Mouse (Mus musculus): Measurements from ENCODE around the gene Olfr1337. TPM values are rescaled to one million over a fixed set of nuclear protein-coding genes. Genes with fewer than 3 reads are reported as not detected.

The Olfr1337 gene
- not detected for polyA plus RNA-seq (2015; fragmentation: Illumina TruSeq; extraction: RNeasy Lipid Tissue Mini Kit (QIAGEN cat#74804); ENCODE audit: insufficient read depth, low read depth, low replicate concordance)

GRCm38 (mm10) chr4:118782486-118782885, at the start of gene Olfr1337:
Gene Olfr1337, minus strand, starts transcription at chr4:118782586.

GRCm38 (mm10) chr4:118809844-118810243, 27.5 kb upstream of the Olfr1337 start, which contains the start of gene Olfr1335:
Gene Olfr1335, minus strand, starts transcription at chr4:118809944.

GRCm38 (mm10) chr4:118758637-118759036, 23.7 kb downstream of the Olfr1337 start, which contains the start of gene Olfr1338:
Gene Olfr1338, minus strand, starts transcription at chr4:118758737.

GRCm38 (mm10) chr4:118731875-118732274, 50.5 kb downstream of the Olfr1337 start, which contains the start of gene Olfr1339:
Gene Olfr1339, plus strand, starts transcription at chr4:118732175.

Other genes with a start within 250 kb of the Olfr1337 start
- 5.4 TPM for gene Tmem125, start 238.5 kb downstream of the Olfr1337 start, polyA plus RNA-seq (2015; fragmentation: Illumina TruSeq; extraction: RNeasy Lipid Tissue Mini Kit (QIAGEN cat#74804); ENCODE audit: insufficient read depth, low read depth, low replicate concordance)
- gene Cfap57, start 161.8 kb downstream of the Olfr1337 start, polyA plus RNA-seq (2015; fragmentation: Illumina TruSeq; extraction: RNeasy Lipid Tissue Mini Kit (QIAGEN cat#74804); ENCODE audit: insufficient read depth, low read depth, low replicate concordance) = not detected
- gene Ebna1bp2, start 161.8 kb downstream of the Olfr1337 start, polyA plus RNA-seq (2015; fragmentation: Illumina TruSeq; extraction: RNeasy Lipid Tissue Mini Kit (QIAGEN cat#74804); ENCODE audit: insufficient read depth, low read depth, low replicate concordance) = 8.0 TPM
- gene Olfr62, start 123.6 kb downstream of the Olfr1337 start, polyA plus RNA-seq (2015; fragmentation: Illumina TruSeq; extraction: RNeasy Lipid Tissue Mini Kit (QIAGEN cat#74804); ENCODE audit: insufficient read depth, low read depth, low replicate concordance) = not detected
- not detected for gene Olfr1342, start 89.8 kb downstream of the Olfr1337 start, polyA plus RNA-seq (2015; fragmentation: Illumina TruSeq; extraction: RNeasy Lipid Tissue Mini Kit (QIAGEN cat#74804); ENCODE audit: insufficient read depth, low read depth, low replicate concordance)
- gene Olfr1341, start 79.1 kb downstream of the Olfr1337 start, polyA plus RNA-seq (2015; fragmentation: Illumina TruSeq; extraction: RNeasy Lipid Tissue Mini Kit (QIAGEN cat#74804); ENCODE audit: insufficient read depth, low read depth, low replicate concordance) = not detected
- not detected for gene Olfr1340, start 62.4 kb downstream of the Olfr1337 start, polyA plus RNA-seq (2015; fragmentation: Illumina TruSeq; extraction: RNeasy Lipid Tissue Mini Kit (QIAGEN cat#74804); ENCODE audit: insufficient read depth, low read depth, low replicate concordance)
- not detected for gene Olfr1339, start 50.4 kb downstream of the Olfr1337 start, polyA plus RNA-seq (2015; fragmentation: Illumina TruSeq; extraction: RNeasy Lipid Tissue Mini Kit (QIAGEN cat#74804); ENCODE audit: insufficient read depth, low read depth, low replicate concordance)
- not detected for gene Olfr1338, start 23.8 kb downstream of the Olfr1337 start, polyA plus RNA-seq (2015; fragmentation: Illumina TruSeq; extraction: RNeasy Lipid Tissue Mini Kit (QIAGEN cat#74804); ENCODE audit: insufficient read depth, low read depth, low replicate concordance)
- not detected for gene Olfr1335, start 27.4 kb upstream of the Olfr1337 start, polyA plus RNA-seq (2015; fragmentation: Illumina TruSeq; extraction: RNeasy Lipid Tissue Mini Kit (QIAGEN cat#74804); ENCODE audit: insufficient read depth, low read depth, low replicate concordance)
- not detected for gene Olfr1333, start 53.7 kb upstream of the Olfr1337 start, polyA plus RNA-seq (2015; fragmentation: Illumina TruSeq; extraction: RNeasy Lipid Tissue Mini Kit (QIAGEN cat#74804); ENCODE audit: insufficient read depth, low read depth, low replicate concordance)
- not detected for gene Olfr1331, start 82.1 kb upstream of the Olfr1337 start, polyA plus RNA-seq (2015; fragmentation: Illumina TruSeq; extraction: RNeasy Lipid Tissue Mini Kit (QIAGEN cat#74804); ENCODE audit: insufficient read depth, low read depth, low replicate concordance)
- not detected for gene Olfr1330, start 106.0 kb upstream of the Olfr1337 start, polyA plus RNA-seq (2015; fragmentation: Illumina TruSeq; extraction: RNeasy Lipid Tissue Mini Kit (QIAGEN cat#74804); ENCODE audit: insufficient read depth, low read depth, low replicate concordance)
- gene Olfr1329, start 134.9 kb upstream of the Olfr1337 start, polyA plus RNA-seq (2015; fragmentation: Illumina TruSeq; extraction: RNeasy Lipid Tissue Mini Kit (QIAGEN cat#74804); ENCODE audit: insufficient read depth, low read depth, low replicate concordance) = not detected
- gene Olfr1328, start 156.0 kb upstream of the Olfr1337 start, polyA plus RNA-seq (2015; fragmentation: Illumina TruSeq; extraction: RNeasy Lipid Tissue Mini Kit (QIAGEN cat#74804); ENCODE audit: insufficient read depth, low read depth, low replicate concordance) = not detected
- not detected for gene Lao1, start 179.0 kb upstream of the Olfr1337 start, polyA plus RNA-seq (2015; fragmentation: Illumina TruSeq; extraction: RNeasy Lipid Tissue Mini Kit (QIAGEN cat#74804); ENCODE audit: insufficient read depth, low read depth, low replicate concordance)

Data from pancreas, adult 10 weeks (tissue).